Mouse (Mus musculus): Measurements from ENCODE around the gene 9530053A07Rik.

GRCm38 (mm10) chr7:28199054-28199453 lies 69.8 kb downstream of the 9530053A07Rik start:
- no peak for TF ChIP-seq CTCF (IDR thresholded peaks at IDR 0.05; ENCODE audit: extremely low read depth, insufficient read depth, insufficient read length, insufficient replicate concordance)
- no peak for TF ChIP-seq POLR2A (IDR thresholded peaks at IDR 0.05; ENCODE audit: low read depth, low read length)

All from spleen, adult 2 months (tissue).